Mouse (Mus musculus) naive thymus-derived CD4-positive, alpha-beta T cell, adult 2 months (primary cell): ENCODE data around the gene Stam2.

ENCODE experiments used
- DNase-seq: peaks from one replicate; pipeline ENCODE4 v3.0.0-alpha.2; 2011; ENCODE audit warnings: low read depth

Stam2 gene

DNA sequence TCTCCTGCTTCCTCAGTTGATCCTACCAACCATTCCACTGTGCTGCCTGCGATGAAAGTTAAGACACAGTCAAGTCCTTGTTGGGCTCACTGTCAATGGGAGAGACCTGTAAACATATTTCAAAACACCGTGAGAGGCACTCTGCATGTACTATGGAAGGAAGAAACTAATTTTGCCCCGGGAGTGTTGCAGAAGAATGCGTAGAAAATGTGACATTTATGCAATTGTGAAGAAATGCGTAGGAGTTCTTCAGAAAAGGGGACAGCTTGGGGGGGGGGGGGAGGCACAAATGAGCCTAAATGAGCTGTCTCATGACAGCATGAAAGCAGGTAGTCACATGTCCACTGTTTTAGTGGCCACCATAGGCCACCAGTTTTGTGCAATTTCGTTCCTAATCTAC lies 90.5 kb downstream of the Stam2 start:
- no peak for DNase-seq

DNA sequence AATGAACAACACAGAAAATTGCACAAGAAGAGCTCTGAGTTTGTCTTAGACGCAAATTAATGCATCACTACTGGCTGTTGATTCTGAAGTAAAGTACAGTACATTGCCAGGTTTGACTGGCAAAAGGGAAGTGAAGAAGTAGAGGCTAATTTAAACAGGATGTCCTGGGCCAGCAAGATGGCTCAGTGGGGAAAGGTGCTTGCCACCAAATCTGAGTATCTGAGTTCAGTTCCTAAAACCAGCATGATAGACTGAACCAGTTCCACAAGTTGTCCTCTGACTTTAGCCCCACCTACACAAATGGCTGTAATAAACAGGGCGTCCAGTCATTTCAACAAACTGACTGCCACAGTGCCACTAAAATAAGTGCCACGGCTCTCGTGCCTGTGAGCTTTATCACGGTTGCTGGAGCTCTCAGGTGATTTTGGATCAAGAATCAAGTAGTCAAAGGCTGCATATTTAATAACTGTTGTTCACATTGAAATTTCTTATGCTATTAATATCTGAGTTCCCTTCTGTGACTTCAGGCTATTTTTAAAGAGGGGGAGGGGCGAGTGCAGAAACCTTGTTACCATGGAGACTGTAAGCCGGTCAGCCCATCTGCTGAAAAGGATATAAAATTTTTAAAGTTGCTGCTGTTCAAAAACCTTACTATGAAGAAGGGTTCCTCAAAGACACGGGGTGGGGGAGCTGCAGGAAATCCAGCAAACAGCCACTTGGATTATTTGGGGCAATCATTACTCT lies 94.7 kb downstream of the Stam2 start:
- DNase-seq = no peak

DNA sequence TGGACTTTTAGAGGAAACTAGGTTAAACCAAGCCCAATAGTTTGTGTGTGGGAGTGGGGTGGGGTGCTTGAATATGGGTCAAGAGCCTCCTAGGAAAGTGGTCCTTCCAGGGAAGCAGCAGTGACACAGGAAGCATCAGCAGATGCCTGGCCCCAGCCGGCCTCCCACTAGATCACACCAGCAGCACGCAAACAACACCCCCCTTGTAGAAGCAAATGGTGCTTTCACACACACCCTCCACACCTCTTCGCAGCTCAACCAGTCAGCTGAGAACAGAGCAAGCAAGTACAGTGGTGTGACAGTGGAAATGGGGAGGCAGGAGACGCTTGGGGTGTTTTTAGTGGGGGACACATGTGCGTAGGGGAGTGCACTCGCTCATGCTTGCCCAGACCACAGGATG lies 98.4 kb downstream of the Stam2 start:
- no peak for DNase-seq
